Mouse (Mus musculus) CH12.LX (cell line): ENCODE data around the gene Gm20532. TPM values are rescaled to one million over a fixed set of nuclear protein-coding genes. Genes with fewer than 3 reads are reported as not detected.

Experiments used
- DNase-seq: peaks from one replicate; pipeline ENCODE4 v3.0.0-alpha.2; 2013; ENCODE audit errors: extremely low read depth
- H3K27ac ChIP-seq: 2 replicates; pipeline ENCODE4 v1.5.1; 2012; ENCODE audit warnings: low read depth, mild to moderate bottlenecking, control low read depth, moderate library complexity; ENCODE audit not compliant: insufficient read depth
- H3K27me3 ChIP-seq: replicated peaks from 2 replicates; pipeline ENCODE3; 2012; ENCODE audit warnings: inconsistent platforms
- H3K36me3 ChIP-seq, 2 experiments: replicated peaks in 1 of 2; 2 replicates each; pipeline versions ENCODE3 to v1.6.1; 2012; ENCODE audit warnings: inconsistent platforms in 1 of 2, low read length in 1 of 2, mild to moderate bottlenecking in 1 of 2, mixed read lengths in 1 of 2, moderate library complexity in 1 of 2; ENCODE audit not compliant: control insufficient read depth in 1 of 2, insufficient read depth in 1 of 2
- H3K4me1 ChIP-seq, 2 experiments: 2 replicates each; pipeline ENCODE4 v1.6.1; 2012; ENCODE audit warnings: inconsistent platforms in 1 of 2, moderate library complexity in 1 of 2; ENCODE audit not compliant: insufficient read depth in 2 of 2, control insufficient read depth in 1 of 2
- H3K4me2 ChIP-seq: 2 replicates; pipeline ENCODE4 v1.6.1; 2012; ENCODE audit warnings: low read depth, mild to moderate bottlenecking, control low read depth; ENCODE audit not compliant: poor library complexity, insufficient read depth, severe bottlenecking
- H3K4me3 ChIP-seq, 3 experiments: fragments of 150-350 bp in 1 of 3; sonication (generic) in 1 of 3; replicated peaks in 1 of 3; 2 replicates each; pipeline versions ENCODE3 to v1.5.1; 2011 to 2012; ENCODE audit warnings: low read depth in 2 of 3, low read length in 2 of 3, mild to moderate bottlenecking in 2 of 3, moderate library complexity in 2 of 3, control low read depth in 1 of 3, improper control_type of control experiment in 1 of 3, inconsistent platforms in 1 of 3, mixed read lengths in 1 of 3; ENCODE audit not compliant: poor library complexity in 1 of 3
- H3K79me2 ChIP-seq: replicated peaks from 2 replicates; pipeline ENCODE4 v1.6.1; 2012; ENCODE audit warnings: mild to moderate bottlenecking, moderate library complexity; ENCODE audit not compliant: control insufficient read depth, poor library complexity, insufficient read depth, severe bottlenecking; ENCODE audit errors: extremely low read depth
- H3K9ac ChIP-seq: 2 replicates; pipeline ENCODE4 v1.6.1; 2012; ENCODE audit warnings: low read depth, mild to moderate bottlenecking, control low read depth, moderate library complexity; ENCODE audit not compliant: insufficient read depth
- H3K9me3 ChIP-seq: replicated peaks from 2 replicates; pipeline ENCODE3; 2012; ENCODE audit warnings: low read length, inconsistent platforms, mixed read lengths
- BHLHE40 ChIP-seq: IDR thresholded peaks from 2 replicates; pipeline ENCODE4 v1.6.1; 2011; ENCODE audit warnings: mild to moderate bottlenecking, low read depth, low read length, improper control_type of control experiment
- CHD2 ChIP-seq: IDR thresholded peaks from 2 replicates; pipeline ENCODE4 v1.6.1; 2011; ENCODE audit warnings: low read length, improper control_type of control experiment
- CTCF ChIP-seq, 2 experiments: IDR thresholded peaks in 1 of 2; conservative IDR thresholded peaks in 1 of 2; 2 replicates each; pipeline ENCODE4 v1.5.1; 2011 to 2012; ENCODE audit warnings: low read depth in 2 of 2, low read length in 2 of 2, improper control_type of control experiment in 1 of 2, inconsistent platforms in 1 of 2, mild to moderate bottlenecking in 1 of 2, moderate library complexity in 1 of 2
- E2F4 ChIP-seq: IDR thresholded peaks from 2 replicates; pipeline ENCODE4 v1.6.1; 2011; ENCODE audit warnings: low read depth, low read length, improper control_type of control experiment; ENCODE audit not compliant: insufficient replicate concordance
- ELF1 ChIP-seq: IDR thresholded peaks from 2 replicates; pipeline ENCODE4 v1.6.1; 2014; ENCODE audit warnings: low read depth, mild to moderate bottlenecking, inconsistent platforms, low read length, improper control_type of control experiment
- EP300 ChIP-seq: IDR thresholded peaks from 2 replicates; pipeline ENCODE4 v1.6.1; 2011; ENCODE audit warnings: low read length, improper control_type of control experiment
- ETS1 ChIP-seq: conservative IDR thresholded peaks from 2 replicates; pipeline ENCODE4 v1.6.1; 2012; ENCODE audit warnings: low read depth, mild to moderate bottlenecking, inconsistent platforms, low read length, improper control_type of control experiment, moderate library complexity
- JUND ChIP-seq: conservative IDR thresholded peaks from 2 replicates; pipeline ENCODE4 v1.6.1; 2011; ENCODE audit warnings: low read depth, low read length, improper control_type of control experiment
- KAT2A ChIP-seq: IDR thresholded peaks from 2 replicates; pipeline ENCODE4 v1.6.1; 2012; ENCODE audit warnings: low read length, improper control_type of control experiment, inconsistent platforms; ENCODE audit not compliant: insufficient replicate concordance
- MAFK ChIP-seq: IDR thresholded peaks from 2 replicates; pipeline ENCODE4 v1.6.1; 2011; ENCODE audit warnings: low read length, improper control_type of control experiment; ENCODE audit not compliant: insufficient replicate concordance
- MAX ChIP-seq: IDR thresholded peaks from 2 replicates; pipeline ENCODE4 v1.6.1; 2011; ENCODE audit warnings: low read length, improper control_type of control experiment
- NRF1 ChIP-seq: IDR thresholded peaks from 2 replicates; pipeline ENCODE4 v1.6.1; 2014; ENCODE audit warnings: low read depth, mild to moderate bottlenecking, inconsistent platforms, low read length, improper control_type of control experiment, moderate library complexity
- PAX5 ChIP-seq: IDR thresholded peaks from 2 replicates; pipeline ENCODE4 v1.6.1; 2012; ENCODE audit warnings: low read length, inconsistent platforms, mixed read lengths
- RAD21 ChIP-seq: IDR thresholded peaks from 2 replicates; pipeline ENCODE4 v1.6.1; 2011; ENCODE audit warnings: low read depth, mild to moderate bottlenecking, low read length, improper control_type of control experiment, moderate library complexity
- RCOR1 ChIP-seq: conservative IDR thresholded peaks from 2 replicates; pipeline ENCODE4 v1.6.1; 2012; ENCODE audit warnings: low read depth, mild to moderate bottlenecking, inconsistent platforms, low read length, improper control_type of control experiment
- SMC3 ChIP-seq: IDR thresholded peaks from 2 replicates; pipeline ENCODE4 v1.6.1; 2011; ENCODE audit warnings: low read depth, low read length, improper control_type of control experiment
- dilution Hi-C: fragments of 300-500 bp; cut with MboI; formaldehyde crosslinking; loops from 2 replicates; pipeline ENCODE4 v1.14.3; 2020; ENCODE audit warnings: low sequenced_read_pairs; ENCODE audit not compliant: extremely low pct_unique_long_range_greater_than_20kb, extremely low pct_ligation_motif_present
- in situ Hi-C: fragments of 300-500 bp; cut with MboI; formaldehyde crosslinking; loops from 3 replicates; pipeline ENCODE4 v1.14.3; 2019; ENCODE audit warnings: low sequenced_read_pairs, low pct_ligation_motif_present, low pct_unique_long_range_greater_than_20kb, mixed read lengths
- polyA plus RNA-seq: library from polyadenylated mRNA; unstranded; fragments of >175 nt; gene quantifications from 2 replicates; pipeline ENCODE4 v1.2.1, GENCODE M21; 2012; ENCODE audit warnings: low read depth; ENCODE audit not compliant: insufficient read length
- total RNA-seq, 2 experiments: library from RNA; depleted of rRNA; stranded (reverse); fragments of 300-350 nt in 1 of 2; fragments of >200 nt in 1 of 2; gene quantifications; 2 replicates each; pipeline ENCODE4 v1.2.3; 2012 to 2014

Gene Gm20532
- total and polyA plus RNA-seq, 3 experiments = not detected

DNA sequence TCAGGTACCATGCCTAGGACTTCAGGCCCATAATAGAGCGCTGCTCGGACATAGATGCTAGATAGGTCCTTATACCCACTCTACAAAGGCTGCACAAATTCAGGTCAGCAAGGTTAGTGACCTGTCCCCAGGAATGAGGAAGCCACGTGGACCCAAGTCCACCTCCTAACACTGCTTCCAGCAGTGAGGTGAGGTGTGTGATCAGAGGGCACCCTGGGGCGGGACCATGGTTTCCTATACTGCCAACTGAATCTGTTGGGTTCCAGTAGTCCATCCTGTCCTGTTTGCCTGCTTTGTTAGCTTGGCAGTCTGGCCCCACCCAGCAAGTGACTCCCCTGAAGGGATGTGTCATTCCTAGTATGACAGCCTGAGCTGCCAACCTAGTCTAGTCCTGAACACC, 13.5 kb downstream of the Gm20532 start:
- in situ Hi-C loops = no loop called here
- Histone ChIP-seq H3K27me3 (peaks cover 32% of the 10 kb centered on the region), H3K4me3 (no peak overlapping the region), H3K79me2 (no peaks in the 10 kb centered on the region), H3K27ac (no peak overlapping the region), H3K9me3 (no peaks in the 10 kb centered on the region), H3K36me3 (peaks cover 0 to 11% of the 10 kb centered on the region in 2 experiments), H3K4me2 (no peak overlapping the region), H3K9ac (no peak overlapping the region), H3K4me1 (peaks cover 9 to 14% of the 10 kb centered on the region in 2 experiments; a peak in 3 of 4 replicates)
- no peak for DNase-seq
- dilution Hi-C loops = no loop called here
- TF ChIP-seq KAT2A = no peak
- no peak for TF ChIP-seq PAX5

DNA sequence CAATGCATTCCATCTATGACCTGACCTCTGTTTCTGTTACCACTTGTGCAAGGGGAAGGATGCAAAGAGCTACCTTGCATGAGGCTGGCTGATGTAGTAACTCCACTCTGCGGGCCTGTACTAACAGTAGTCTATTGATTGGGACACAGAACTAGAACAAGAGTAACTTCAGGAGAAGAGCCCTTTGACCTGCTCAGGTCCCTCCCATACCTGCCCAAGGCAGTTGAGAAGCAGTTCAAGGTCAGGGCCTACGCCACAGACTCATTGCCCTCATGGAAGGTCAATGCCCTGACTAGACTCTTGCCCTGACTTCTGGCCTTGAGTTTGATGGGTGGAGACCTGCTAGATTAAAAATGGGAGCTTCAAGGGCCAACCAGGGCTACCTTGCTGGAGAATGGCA, 14.2 kb downstream of the Gm20532 start:
- DNase-seq = no peak

DNA sequence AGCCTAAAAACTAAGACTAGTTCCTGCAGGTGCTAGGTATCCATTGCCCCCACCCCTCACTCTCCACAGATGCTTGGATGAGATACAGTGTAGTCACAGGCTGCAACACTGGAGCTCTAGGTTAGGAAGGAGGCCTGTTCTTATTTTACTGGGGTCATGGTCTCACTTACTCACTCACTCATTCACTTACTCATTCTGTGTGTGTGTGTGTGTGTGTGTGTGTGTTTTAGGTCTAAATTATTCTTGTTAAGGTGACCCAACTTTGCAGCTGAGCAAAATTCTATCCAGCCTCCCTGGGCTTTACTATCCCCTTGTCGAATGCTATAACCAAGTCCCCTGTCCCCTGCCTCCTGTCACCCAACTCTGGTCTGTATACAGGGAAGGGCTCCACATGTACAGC, 15.2 kb downstream of the Gm20532 start:
- Histone ChIP-seq H3K4me1 (peaks cover 9 to 19% of the 10 kb centered on the region in 2 experiments; a peak in 3 of 4 replicates), H3K9me3 (no peaks in the 10 kb centered on the region), H3K4me2 (no peak overlapping the region), H3K9ac (no peak overlapping the region), H3K27me3 (peaks cover 43% of the 10 kb centered on the region), H3K4me3 (no peak overlapping the region), H3K36me3 (no peaks in the 10 kb centered on the region), H3K27ac (no peak overlapping the region), H3K79me2 (no peaks in the 10 kb centered on the region)
- TF ChIP-seq JUND = no peak
- TF ChIP-seq RAD21 = no peak
- no peak for TF ChIP-seq MAX
- no peak for TF ChIP-seq EP300
- TF ChIP-seq CHD2 = no peak
- TF ChIP-seq ETS1 = no peak
- no peak for TF ChIP-seq NRF1
- TF ChIP-seq MAFK = no peak
- no peak for TF ChIP-seq E2F4
- no peak for TF ChIP-seq BHLHE40
- TF ChIP-seq CTCF (conservative IDR thresholded peaks at IDR 0.05 in 1 of 2, IDR thresholded peaks at IDR 0.05 in 1 of 2; ENCODE audit: low read depth in 2 of 2, low read length in 2 of 2) = no peak
- no peak for TF ChIP-seq ELF1
- in situ Hi-C loops (no loop called here), dilution Hi-C loops (no loop called here)
- DNase-seq = no peak

More for the DNA sequence above, 14.2 kb downstream of the Gm20532 start:
- H3K27ac ChIP-seq = no peak overlapping the region
- H3K9ac ChIP-seq = no peak overlapping the region
- TF ChIP-seq CTCF (conservative IDR thresholded peaks at IDR 0.05 in 1 of 2, IDR thresholded peaks at IDR 0.05 in 1 of 2; ENCODE audit: low read depth in 2 of 2, low read length in 2 of 2) (no peak), BHLHE40 (no peak), RCOR1 (no peak), SMC3 (no peak)
- no peak overlapping the region for H3K4me2 ChIP-seq
- H3K4me3 ChIP-seq = no peak overlapping the region
- peaks cover 35% of the 10 kb centered on the region for H3K27me3 ChIP-seq
- H3K36me3 ChIP-seq = peaks cover 0 to 6% of the 10 kb centered on the region in 2 experiments
- dilution Hi-C loops = no loop called here
- H3K4me1 ChIP-seq = peaks cover 9 to 14% of the 10 kb centered on the region in 2 experiments; a peak in 3 of 4 replicates
- H3K9me3 ChIP-seq = no peaks in the 10 kb centered on the region
- in situ Hi-C loops = no loop called here
- no peaks in the 10 kb centered on the region for H3K79me2 ChIP-seq
